ENCODE assay signal across 1 mouse cellular context in genomic region chr7:127194633-127195029, GRCm38 (mm10).
TF ChIP-seq lines count a peak whose summit lies in the region.

No protein-coding gene starts in this region.

TF ChIP-seq in MEL, 35 proteins besides CTCF, POLR2A, EP300 and RAD21 (continued from another document):
- TF ChIP-seq MAX (IDR thresholded peaks at IDR 0.05; ENCODE audit: low read length) (no peak), UBTF (IDR thresholded peaks at IDR 0.05; ENCODE audit: borderline replicate concordance, insufficient read depth, low read depth, low read length) (no peak)
TF ChIP-seq in MEL: peak in this region for 0.
